Mouse (Mus musculus) midbrain, embryonic 13.5 days (tissue): ENCODE results near the gene Fgfr4. TPM values are rescaled to one million over a fixed set of nuclear protein-coding genes. Genes with fewer than 3 reads are reported as not detected.

Experiments used
- ATAC-seq: fragments of 200-750 bp; cut with Nextera tagmentation; 2 replicates; pipeline ENCODE4 v1.8.0; 2017; ENCODE audit warnings: mild to moderate bottlenecking, moderate TSS enrichment, moderate library complexity
- H3K27ac ChIP-seq: fragments of 300-500 bp; sonication (generic); 2 replicates; pipeline ENCODE4 v1.5.1; 2015; ENCODE audit warnings: inconsistent platforms, mild to moderate bottlenecking, moderate library complexity
- H3K27me3 ChIP-seq: fragments of 300-500 bp; sonication (generic); 2 replicates; pipeline ENCODE4 v1.6.1; 2015; ENCODE audit warnings: mild to moderate bottlenecking, inconsistent platforms
- H3K36me3 ChIP-seq: fragments of 300-500 bp; sonication (generic); 2 replicates; pipeline ENCODE4 v1.6.1; 2015; ENCODE audit warnings: mild to moderate bottlenecking, inconsistent platforms
- H3K4me1 ChIP-seq: fragments of 300-500 bp; sonication (generic); replicated peaks from 2 replicates; pipeline ENCODE4 v1.6.1; 2015; ENCODE audit warnings: inconsistent platforms
- H3K4me2 ChIP-seq: fragments of 300-500 bp; sonication (generic); replicated peaks from 2 replicates; pipeline ENCODE4 v1.6.1; 2015; ENCODE audit warnings: moderate library complexity, mild to moderate bottlenecking, inconsistent platforms
- H3K4me3 ChIP-seq: fragments of 300-500 bp; sonication (generic); replicated peaks from 2 replicates; pipeline ENCODE4 v1.5.1; 2015; ENCODE audit warnings: mild to moderate bottlenecking, inconsistent platforms
- H3K9ac ChIP-seq: fragments of 300-500 bp; sonication (generic); replicated peaks from 2 replicates; pipeline ENCODE4 v1.6.1; 2015; ENCODE audit warnings: mild to moderate bottlenecking, inconsistent platforms
- H3K9me3 ChIP-seq: fragments of 300-500 bp; sonication (generic); 2 replicates; pipeline ENCODE4 v1.6.1; 2016; ENCODE audit warnings: mild to moderate bottlenecking, inconsistent platforms
- WGBS: fragments of 180-500 bp; shearing (Covaris S2); methylation state at CpG from one replicate; pipeline ENCODE4 v1.1.7; 2015; 5-methylcytosine and 5-hydroxymethylcytosine counted together
- polyA plus RNA-seq: library from polyadenylated mRNA; unstranded; fragments of >200 nt; fragmentation: Nextera tagmentation; extraction: Ambion mirVana; gene quantifications from 2 replicates; pipeline ENCODE4 v1.2.1, GENCODE M21; 2015

The Fgfr4 gene
- polyA plus RNA-seq, 1 experiment from 2014 or later: 0.47 TPM

- ATAC-seq: no peak
- Histone ChIP-seq H3K4me3 (no peak overlapping the region), H3K27ac (no peak overlapping the region), H3K4me1 (peaks cover 9% of the 10 kb centered on the region), H3K27me3 (peaks cover 31% of the 10 kb centered on the region), H3K9me3 (no peaks in the 10 kb centered on the region), H3K9ac (no peak overlapping the region), H3K36me3 (no peaks in the 10 kb centered on the region), H3K4me2 (no peak overlapping the region)
- 87% methylated on average over 5 of the region's 5 CpGs for WGBS
Observed at GRCm38 (mm10) chr13:55153951-55154350, 1.5 kb downstream of the Fgfr4 start.

DNA sequence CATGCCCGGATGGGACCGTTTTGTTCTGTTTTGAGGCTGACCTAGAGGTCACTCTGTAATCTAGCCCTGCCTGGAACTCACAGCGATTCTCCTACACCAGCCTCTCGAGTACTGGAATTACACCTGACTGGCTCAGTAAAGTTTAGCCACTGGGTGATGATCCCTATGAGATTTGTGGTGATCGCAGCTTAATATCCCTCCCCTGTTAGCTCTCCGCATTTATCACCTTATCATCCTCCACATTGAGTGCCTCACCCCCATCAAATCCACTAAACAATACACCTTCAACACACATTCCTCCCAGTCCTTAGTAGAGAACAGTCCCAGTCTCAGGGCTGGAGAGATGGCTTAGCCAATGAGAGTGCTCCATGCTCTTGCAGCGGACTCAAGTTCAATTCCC lies 9.9 kb downstream of the Fgfr4 start:
- Histone ChIP-seq H3K9me3 (no peaks in the 10 kb centered on the region), H3K9ac (no peak overlapping the region), H3K27ac (no peak overlapping the region), H3K36me3 (no peaks in the 10 kb centered on the region), H3K4me3 (no peak overlapping the region), H3K4me1 (no peaks in the 10 kb centered on the region), H3K4me2 (no peak overlapping the region), H3K27me3 (no peaks in the 10 kb centered on the region)
- WGBS: 64% methylated on average over 7 of the region's 7 CpGs
- ATAC-seq: no peak

DNA sequence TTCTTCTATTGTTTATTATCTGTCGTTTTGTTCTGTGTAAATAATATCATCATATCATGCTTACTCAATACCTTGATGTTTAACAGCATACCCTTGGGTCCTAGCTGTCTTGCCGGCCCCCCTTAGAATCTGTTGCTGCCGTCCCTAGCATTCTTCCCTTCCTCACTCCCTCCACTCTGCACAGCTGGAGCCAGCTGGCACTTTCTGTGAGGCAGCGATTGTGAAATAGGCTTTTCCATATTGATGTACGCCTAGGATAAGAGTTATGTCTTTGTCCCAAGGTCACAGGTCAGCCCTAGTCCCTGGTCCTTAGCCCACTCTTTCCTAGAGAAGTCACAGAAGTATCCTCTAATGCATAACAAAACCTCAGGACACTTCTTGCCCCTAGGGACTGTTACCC lies 11.1 kb downstream of the Fgfr4 start:
- Histone ChIP-seq H3K4me3 (no peak overlapping the region), H3K27ac (no peak overlapping the region)
- no peak for ATAC-seq

DNA sequence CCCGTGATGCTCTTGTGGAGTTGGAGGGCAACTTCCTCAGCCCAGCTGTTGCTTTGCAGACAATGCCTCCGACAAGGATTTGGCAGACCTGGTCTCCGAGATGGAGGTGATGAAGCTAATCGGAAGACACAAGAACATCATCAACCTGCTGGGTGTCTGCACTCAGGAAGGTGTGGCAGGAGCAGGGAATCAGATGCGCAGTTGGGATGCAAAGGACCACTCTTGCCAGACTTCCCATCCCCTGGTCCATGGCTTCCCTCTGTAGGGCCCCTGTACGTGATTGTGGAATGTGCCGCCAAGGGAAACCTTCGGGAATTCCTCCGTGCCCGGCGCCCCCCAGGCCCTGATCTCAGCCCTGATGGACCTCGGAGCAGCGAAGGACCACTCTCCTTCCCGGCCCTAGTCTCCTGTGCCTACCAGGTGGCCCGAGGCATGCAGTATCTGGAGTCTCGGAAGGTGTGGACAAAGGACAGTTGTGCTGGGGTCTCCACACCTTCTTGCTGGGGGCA lies 13.4 kb downstream of the Fgfr4 start:
- Histone ChIP-seq H3K4me3 (no peak overlapping the region), H3K4me1 (peaks cover 17% of the 10 kb centered on the region), H3K9ac (no peak overlapping the region), H3K36me3 (no peaks in the 10 kb centered on the region), H3K4me2 (no peak overlapping the region), H3K9me3 (no peaks in the 10 kb centered on the region), H3K27ac (no peak overlapping the region), H3K27me3 (no peaks in the 10 kb centered on the region)
- 93% methylated on average over 16 of the region's 16 CpGs for WGBS
- no peak for ATAC-seq

More for the DNA sequence above, 11.1 kb downstream of the Fgfr4 start:
- H3K9me3 ChIP-seq: no peaks in the 10 kb centered on the region
- no peak overlapping the region for H3K9ac ChIP-seq
- H3K27me3 ChIP-seq: no peaks in the 10 kb centered on the region
- peaks cover 7% of the 10 kb centered on the region; the same call in 1 of the 2 replicates for H3K4me1 ChIP-seq
- H3K4me2 ChIP-seq: no peak overlapping the region
- no peaks in the 10 kb centered on the region for H3K36me3 ChIP-seq
- 62% methylated on average over 5 of the region's 5 CpGs for WGBS

GRCm38 (mm10) chr13:55166806-55167725 lies 14.6 kb downstream of the Fgfr4 start:
- WGBS: 91% methylated on average over 32 of the region's 32 CpGs
- H3K36me3 ChIP-seq: no peaks in the 10 kb centered on the region
- ATAC-seq: no peak
- H3K9ac ChIP-seq: no peak overlapping the region
- H3K27ac ChIP-seq: no peak overlapping the region
- peaks cover 27% of the 10 kb centered on the region for H3K4me1 ChIP-seq
- H3K9me3 ChIP-seq: no peaks in the 10 kb centered on the region
- peaks cover 3% of the 10 kb centered on the region; the same call in 1 of the 2 replicates for H3K27me3 ChIP-seq
- no peak overlapping the region for H3K4me2 ChIP-seq
- H3K4me3 ChIP-seq: no peak overlapping the region

GRCm38 (mm10) chr13:55167798-55168197 lies 15.4 kb downstream of the Fgfr4 start:
- WGBS: 84% methylated on average over 11 of the region's 11 CpGs

GRCm38 (mm10) chr13:55168255-55168654 lies 15.8 kb downstream of the Fgfr4 start:
- WGBS: 98% methylated on average over 5 of the region's 5 CpGs
- Histone ChIP-seq H3K9me3 (no peaks in the 10 kb centered on the region), H3K36me3 (no peaks in the 10 kb centered on the region), H3K9ac (0 out of 2 replicates have a peak overlapping the region, but pooled peaks have one; percentile 4), H3K27ac (peak overlapping the region; percentile 49; the same call in 1 of the 2 replicates), H3K4me2 (no peak overlapping the region), H3K27me3 (peaks cover 3% of the 10 kb centered on the region; the same call in 1 of the 2 replicates), H3K4me1 (peaks cover 34% of the 10 kb centered on the region), H3K4me3 (no peak overlapping the region)
- no peak for ATAC-seq

More at GRCm38 (mm10) chr13:55167798-55168197, 15.4 kb downstream of the Fgfr4 start:
- Histone ChIP-seq H3K4me2 (no peak overlapping the region), H3K4me1 (peaks cover 34% of the 10 kb centered on the region), H3K27ac (no peak overlapping the region), H3K36me3 (no peaks in the 10 kb centered on the region), H3K9me3 (no peaks in the 10 kb centered on the region), H3K9ac (no peak overlapping the region), H3K4me3 (no peak overlapping the region), H3K27me3 (peaks cover 3% of the 10 kb centered on the region; the same call in 1 of the 2 replicates)
- no peak for ATAC-seq

GRCm38 (mm10) chr13:55168958-55169369 lies 16.5 kb downstream of the Fgfr4 start:
- Histone ChIP-seq H3K36me3 (no peaks in the 10 kb centered on the region), H3K4me2 (no peak overlapping the region), H3K27me3 (peaks cover 3% of the 10 kb centered on the region; the same call in 1 of the 2 replicates), H3K9me3 (no peaks in the 10 kb centered on the region), H3K27ac (peak overlapping the region; percentile 49), H3K9ac (peak overlapping the region; percentile 4; the same call in 1 of the 2 replicates), H3K4me1 (peaks cover 34% of the 10 kb centered on the region), H3K4me3 (no peak overlapping the region)
- peak; percentile 86 for ATAC-seq
- WGBS: 39% methylated on average over 13 of the region's 13 CpGs

DNA sequence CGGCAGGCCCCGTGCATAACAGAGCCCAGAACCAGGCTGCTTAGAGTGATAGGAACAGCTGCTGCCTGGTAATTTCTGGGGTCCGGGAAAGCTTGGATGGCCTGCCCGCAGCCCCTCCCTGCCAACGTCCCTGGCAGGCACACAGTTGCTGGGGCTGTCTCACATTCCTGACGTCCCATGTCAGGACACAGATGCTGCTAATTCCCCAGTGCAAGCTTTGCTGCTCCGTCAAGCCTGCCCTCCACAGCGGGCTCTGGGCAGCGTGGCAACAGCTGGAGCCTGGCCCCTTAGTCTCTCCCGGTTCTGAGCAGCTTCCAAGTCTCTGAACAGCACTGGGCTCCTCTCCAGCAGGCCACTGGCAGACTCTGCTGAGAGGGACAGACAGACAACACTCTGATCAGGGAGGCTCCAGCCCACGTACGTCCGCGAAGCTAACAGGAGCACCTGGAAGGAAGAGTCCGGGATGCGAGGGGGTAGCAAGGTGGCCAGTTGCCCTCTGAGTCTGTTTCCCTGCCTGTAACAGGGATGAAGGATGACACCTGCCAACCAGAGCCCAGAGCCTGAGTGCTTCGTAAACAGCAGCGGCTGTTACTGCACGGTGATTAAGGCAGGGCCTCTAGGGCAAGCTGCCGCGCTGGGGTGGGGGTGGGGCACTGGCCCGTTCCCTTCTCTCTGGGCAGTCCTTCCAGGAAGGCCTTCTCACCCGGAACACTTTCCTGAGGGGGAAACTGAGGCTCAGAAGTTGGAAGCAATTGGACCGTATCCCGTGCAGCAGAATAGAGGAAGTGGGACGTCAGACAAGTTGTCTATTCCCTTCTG lies 19.3 kb downstream of the Fgfr4 start:
- ATAC-seq: peak; percentile 71
- H3K27ac ChIP-seq: peak overlapping the region; percentile 84
- H3K9ac ChIP-seq: peak overlapping the region; percentile 53
- peak overlapping the region; percentile 43 for H3K4me2 ChIP-seq
- peaks cover 34% of the 10 kb centered on the region for H3K4me1 ChIP-seq
- H3K36me3 ChIP-seq: no peaks in the 10 kb centered on the region
- no peaks in the 10 kb centered on the region for H3K9me3 ChIP-seq
- H3K4me3 ChIP-seq: no peak overlapping the region; the same call in 1 of the 2 replicates
- H3K27me3 ChIP-seq: peaks cover 3% of the 10 kb centered on the region; the same call in 1 of the 2 replicates
- 17% methylated on average over 26 of the region's 26 CpGs for WGBS

- no peaks in the 10 kb centered on the region for H3K36me3 ChIP-seq
- no peaks in the 10 kb centered on the region for H3K9me3 ChIP-seq
- H3K4me1 ChIP-seq: peaks cover 34% of the 10 kb centered on the region
- H3K27me3 ChIP-seq: peaks cover 3% of the 10 kb centered on the region; the same call in 1 of the 2 replicates
- no peak for ATAC-seq
- H3K27ac ChIP-seq: peak overlapping the region; percentile 84
- peak overlapping the region; percentile 43; the same call in 1 of the 2 replicates for H3K4me2 ChIP-seq
- no peak overlapping the region for H3K4me3 ChIP-seq
- 46% methylated on average over 7 of the region's 7 CpGs for WGBS
- H3K9ac ChIP-seq: no peak overlapping the region
Observed at GRCm38 (mm10) chr13:55172336-55172770, 19.9 kb downstream of the Fgfr4 start.

- H3K27me3 ChIP-seq: peaks cover 3% of the 10 kb centered on the region; the same call in 1 of the 2 replicates
- no peak overlapping the region for H3K9ac ChIP-seq
- H3K4me3 ChIP-seq: no peak overlapping the region
- ATAC-seq: no peak
- H3K4me2 ChIP-seq: no peak overlapping the region
- H3K9me3 ChIP-seq: no peaks in the 10 kb centered on the region
- H3K36me3 ChIP-seq: no peaks in the 10 kb centered on the region
- peaks cover 19% of the 10 kb centered on the region for H3K4me1 ChIP-seq
- WGBS: 78% methylated on average over 11 of the region's 11 CpGs
- no peak overlapping the region for H3K27ac ChIP-seq
Observed at GRCm38 (mm10) chr13:55174347-55174746, 21.9 kb downstream of the Fgfr4 start.
